Mouse (Mus musculus): ENCODE measurements around the gene Nkx2-5.

DNA sequence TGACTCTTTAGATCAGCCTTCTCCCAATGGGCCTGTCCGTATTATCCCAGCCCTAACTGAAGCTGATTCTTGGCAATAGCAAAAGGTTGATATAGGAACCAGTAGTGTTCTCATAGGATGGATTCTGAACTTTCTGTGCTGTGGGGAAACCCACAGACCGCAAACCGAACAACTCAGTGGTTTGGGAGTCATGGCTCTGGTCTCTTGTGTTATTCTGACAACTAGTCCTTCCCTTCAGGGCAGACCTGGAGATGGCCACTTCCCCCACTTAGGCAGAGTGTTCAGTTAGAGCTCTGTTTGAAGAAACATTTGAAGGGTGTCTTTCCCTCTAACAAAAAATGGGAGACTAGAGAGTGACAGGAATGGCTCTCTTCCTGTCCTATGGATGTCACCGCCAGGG is 7.5 kb upstream of the Nkx2-5 start:
- TF ChIP-seq POLR2A (IDR thresholded peaks at IDR 0.05; ENCODE audit: borderline replicate concordance, low read depth, low read length): no peak
- no peak for TF ChIP-seq CTCF (IDR thresholded peaks at IDR 0.05; ENCODE audit: low read depth, low read length)

All from bone marrow macrophage, adult 2 months (primary cell).